Mouse (Mus musculus) intestine, embryonic 16.5 days (tissue): ENCODE results near the gene Olfr96. TPM values are rescaled to one million over a fixed set of nuclear protein-coding genes. Genes with fewer than 3 reads are reported as not detected.
A peak's percentile ranks its signal among the peaks of the same experiment; 100 is the strongest.

Experiments
- ATAC-seq: fragments of 200-750 bp; cut with Nextera tagmentation; 2 replicates; pipeline ENCODE4 v1.8.0; 2017; ENCODE audit warnings: moderate TSS enrichment, moderate library complexity
- H3K27ac ChIP-seq: fragments of 300-500 bp; sonication (generic); 2 replicates; pipeline ENCODE4 v1.5.1; 2014; ENCODE audit warnings: mild to moderate bottlenecking, low read length
- H3K27me3 ChIP-seq: fragments of 300-500 bp; sonication (generic); replicated peaks from 2 replicates; pipeline ENCODE4 v1.6.1; 2014; ENCODE audit warnings: low read length, control low read depth, mixed read lengths; ENCODE audit not compliant: control insufficient read depth, insufficient read depth
- H3K36me3 ChIP-seq: fragments of 300-500 bp; sonication (generic); 2 replicates; pipeline ENCODE4 v1.6.1; 2014; ENCODE audit warnings: low read length, control low read depth; ENCODE audit not compliant: control insufficient read depth, insufficient read depth
- H3K4me1 ChIP-seq: fragments of 300-500 bp; sonication (generic); 2 replicates; pipeline ENCODE4 v1.6.1; 2014; ENCODE audit warnings: low read length, control low read depth, mixed read lengths; ENCODE audit not compliant: control insufficient read depth, insufficient read depth
- H3K4me2 ChIP-seq: fragments of 300-500 bp; sonication (generic); 2 replicates; pipeline ENCODE4 v1.6.1; 2014; ENCODE audit warnings: low read depth, low read length, control low read depth
- H3K4me3 ChIP-seq: fragments of 300-500 bp; sonication (generic); 2 replicates; pipeline ENCODE4 v1.5.1; 2014; ENCODE audit warnings: mild to moderate bottlenecking, low read length
- H3K9ac ChIP-seq: fragments of 300-500 bp; sonication (generic); 2 replicates; pipeline ENCODE4 v1.6.1; 2014; ENCODE audit warnings: low read depth, low read length
- H3K9me3 ChIP-seq: fragments of 300-500 bp; sonication (generic); 2 replicates; pipeline ENCODE4 v1.6.1; 2016; ENCODE audit warnings: low read length, control low read depth; ENCODE audit not compliant: control insufficient read depth
- whole genome bisulfite sequencing: fragments of 180-500 bp; shearing (Covaris S2); extraction: QIAGEN DNeasy Blood & Tissue Kit; methylation state at CpG from one replicate; pipeline ENCODE4 v1.1.7; 2014; 5-methylcytosine and 5-hydroxymethylcytosine counted together
- polyA plus RNA-seq: library from polyadenylated mRNA; unstranded; fragments of >200 nt; fragmentation: Nextera tagmentation; extraction: Ambion mirVana; gene quantifications from 2 replicates; pipeline ENCODE4 v1.2.1, GENCODE M21; 2015

Gene Olfr96
- polyA plus RNA-seq, result not detected in 2 replicates

GRCm38 (mm10) chr17:37219846-37220245 lies at the start of gene Olfr96:
Olfr96 (plus strand) TSS chr17:37220146.
- Histone ChIP-seq H3K9me3 (0 out of 2 replicates have a peak, but pooled peaks cover 2% of the 10 kb centered on the region), H3K27ac (no peak within 1 kb of the TSS), H3K4me3 (no peak within 1 kb of the TSS), H3K4me1 (no peaks in the 10 kb centered on the region), H3K4me2 (no peak within 1 kb of the TSS), H3K27me3 (no peaks in the 10 kb centered on the region), H3K36me3 (no peaks in the 10 kb centered on the region), H3K9ac (no peak within 1 kb of the TSS)
- 69% methylated on average over 4 of the region's 4 CpGs for WGBS
- ATAC-seq, result no peak

- 39% methylated on average over 6 of the region's 6 CpGs for WGBS
- H3K27ac ChIP-seq, result no peak overlapping the region
- no peaks in the 10 kb centered on the region for H3K36me3 ChIP-seq
- H3K4me2 ChIP-seq, result no peak overlapping the region
- no peaks in the 10 kb centered on the region for H3K4me1 ChIP-seq
- peak overlapping the region; percentile 33; the same call in 1 of the 2 replicates for H3K9ac ChIP-seq
- no peak overlapping the region for H3K4me3 ChIP-seq
- no peaks in the 10 kb centered on the region for H3K9me3 ChIP-seq
- 0 out of 2 replicates have a peak, but pooled peaks have one; percentile 40 for ATAC-seq
- no peaks in the 10 kb centered on the region for H3K27me3 ChIP-seq
Measured at GRCm38 (mm10) chr17:37185474-37185873, 34.5 kb upstream of the Olfr96 start.

- Histone ChIP-seq H3K4me1 (no peaks in the 10 kb centered on the region), H3K4me2 (no peak overlapping the region), H3K4me3 (no peak overlapping the region), H3K9me3 (no peaks in the 10 kb centered on the region), H3K9ac (no peak overlapping the region), H3K36me3 (no peaks in the 10 kb centered on the region), H3K27me3 (peaks cover 3% of the 10 kb centered on the region; the same call in 1 of the 2 replicates), H3K27ac (no peak overlapping the region)
- ATAC-seq, result no peak
- WGBS, result 41% methylated on average over 2 of the region's 2 CpGs
Measured at GRCm38 (mm10) chr17:37190711-37191110, 29.2 kb upstream of the Olfr96 start.

GRCm38 (mm10) chr17:37193032-37193431 lies 26.9 kb upstream of the Olfr96 start:
- ATAC-seq, result no peak
- Histone ChIP-seq H3K9me3 (no peaks in the 10 kb centered on the region), H3K4me3 (no peak overlapping the region), H3K4me2 (no peak overlapping the region), H3K9ac (no peak overlapping the region), H3K4me1 (peaks cover 8% of the 10 kb centered on the region), H3K36me3 (no peaks in the 10 kb centered on the region), H3K27ac (no peak overlapping the region), H3K27me3 (peaks cover 22% of the 10 kb centered on the region)

- no peak within 1 kb of the TSS for H3K9ac ChIP-seq
- H3K4me1 ChIP-seq, result peaks cover 8% of the 10 kb centered on the region
- H3K9me3 ChIP-seq, result no peaks in the 10 kb centered on the region
- no peak for ATAC-seq
- no peak within 1 kb of the TSS for H3K27ac ChIP-seq
- H3K4me2 ChIP-seq, result no peak within 1 kb of the TSS
- no peaks in the 10 kb centered on the region for H3K36me3 ChIP-seq
- H3K27me3 ChIP-seq, result peaks cover 24% of the 10 kb centered on the region
- 89% methylated on average over 2 of the region's 2 CpGs for WGBS
- no peak within 1 kb of the TSS for H3K4me3 ChIP-seq
Measured at GRCm38 (mm10) chr17:37193656-37194055, 26.3 kb upstream of the Olfr96 start, which contains the start of gene Ubd. Ubd (plus strand) TSS chr17:37193892.

GRCm38 (mm10) chr17:37194782-37195181 lies 25.2 kb upstream of the Olfr96 start:
- H3K9me3 ChIP-seq, result no peaks in the 10 kb centered on the region
- H3K4me3 ChIP-seq, result no peak overlapping the region
- no peak overlapping the region for H3K4me2 ChIP-seq
- ATAC-seq, result no peak
- H3K27ac ChIP-seq, result no peak overlapping the region
- WGBS, result 84% methylated on average over 5 of the region's 5 CpGs
- peaks cover 24% of the 10 kb centered on the region for H3K27me3 ChIP-seq
- H3K36me3 ChIP-seq, result no peaks in the 10 kb centered on the region
- H3K9ac ChIP-seq, result no peak overlapping the region
- H3K4me1 ChIP-seq, result peaks cover 8% of the 10 kb centered on the region

- Histone ChIP-seq H3K36me3 (no peaks in the 10 kb centered on the region), H3K4me3 (peak overlapping the region; percentile 60), H3K4me2 (peak overlapping the region; percentile 93), H3K9me3 (no peaks in the 10 kb centered on the region), H3K4me1 (peaks cover 8% of the 10 kb centered on the region), H3K27ac (no peak overlapping the region), H3K27me3 (peaks cover 24% of the 10 kb centered on the region), H3K9ac (peak overlapping the region; percentile 60)
- 1% methylated on average over 77 of the region's 77 CpGs for WGBS
- ATAC-seq, result peak; percentile 88
Measured at GRCm38 (mm10) chr17:37196845-37197724, 22.9 kb upstream of the Olfr96 start.

GRCm38 (mm10) chr17:37200894-37201293 lies 19.1 kb upstream of the Olfr96 start, which contains the start of gene Olfr94:
Olfr94 (minus strand) TSS chr17:37200994.
- Histone ChIP-seq H3K4me1 (peaks cover 8% of the 10 kb centered on the region), H3K9me3 (no peaks in the 10 kb centered on the region), H3K9ac (no peak within 1 kb of the TSS), H3K27me3 (peaks cover 20% of the 10 kb centered on the region), H3K36me3 (no peaks in the 10 kb centered on the region), H3K4me3 (no peak within 1 kb of the TSS), H3K4me2 (no peak within 1 kb of the TSS), H3K27ac (no peak within 1 kb of the TSS)
- ATAC-seq, result no peak
- WGBS, result 73% methylated on average over 2 of the region's 2 CpGs

- Histone ChIP-seq H3K27ac (no peak overlapping the region), H3K27me3 (no peaks in the 10 kb centered on the region), H3K36me3 (no peaks in the 10 kb centered on the region), H3K4me1 (no peaks in the 10 kb centered on the region), H3K4me2 (no peak overlapping the region), H3K9me3 (no peaks in the 10 kb centered on the region), H3K4me3 (no peak overlapping the region), H3K9ac (no peak overlapping the region)
- ATAC-seq, result peak; percentile 84
- under 1% methylated on average over 4 of the region's 4 CpGs for WGBS
Measured at GRCm38 (mm10) chr17:37203206-37203916, 16.6 kb upstream of the Olfr96 start.
